Mouse (Mus musculus) megakaryocyte progenitor cell, adult 5-6 weeks (primary cell): ENCODE data around the gene Ryr3. TPM values are rescaled to one million over a fixed set of nuclear protein-coding genes. Genes with fewer than 3 reads are reported as not detected.

Experiments used
- ATAC-seq: replicated peaks from 2 replicates; pipeline ENCODE4 v1.8.0; 2016; ENCODE audit warnings: mild to moderate bottlenecking, moderate TSS enrichment, inconsistent platforms; ENCODE audit not compliant: poor library complexity
- total RNA-seq, 2 experiments: library from RNA; stranded (forward) in 1 of 2; stranded (reverse) in 1 of 2; fragments of 157-497, 149-512 nt in 1 of 2; fragments of 200-1000 nt in 1 of 2; gene quantifications; 2 replicates each; pipeline versions ENCODE4 v1.2.3 to v1.2.4; 2015 to 2017

Ryr3 gene
- total RNA-seq, 2 experiments from 2014 or later: not detected

DNA sequence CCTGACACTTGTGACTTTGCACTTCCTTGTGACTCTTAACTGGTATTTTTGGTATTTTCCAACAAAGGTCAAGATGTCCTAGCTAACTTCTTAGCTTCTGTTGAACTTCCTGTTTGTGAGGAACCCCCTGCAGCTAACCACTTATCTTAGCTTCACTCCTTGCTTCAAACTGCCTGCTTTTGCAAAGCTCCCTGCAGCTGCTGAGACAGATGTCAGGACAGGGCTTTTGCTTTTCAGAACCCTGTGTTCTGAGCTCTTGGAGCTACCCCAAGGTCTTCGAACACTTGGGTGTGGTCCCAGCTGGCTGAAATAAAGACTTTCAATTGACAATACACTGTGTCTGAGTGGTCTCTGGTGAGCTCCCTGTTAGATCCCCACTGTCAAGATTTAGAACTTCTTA lies 540.2 kb downstream of the Ryr3 start:
- peak; percentile 86 for ATAC-seq

DNA sequence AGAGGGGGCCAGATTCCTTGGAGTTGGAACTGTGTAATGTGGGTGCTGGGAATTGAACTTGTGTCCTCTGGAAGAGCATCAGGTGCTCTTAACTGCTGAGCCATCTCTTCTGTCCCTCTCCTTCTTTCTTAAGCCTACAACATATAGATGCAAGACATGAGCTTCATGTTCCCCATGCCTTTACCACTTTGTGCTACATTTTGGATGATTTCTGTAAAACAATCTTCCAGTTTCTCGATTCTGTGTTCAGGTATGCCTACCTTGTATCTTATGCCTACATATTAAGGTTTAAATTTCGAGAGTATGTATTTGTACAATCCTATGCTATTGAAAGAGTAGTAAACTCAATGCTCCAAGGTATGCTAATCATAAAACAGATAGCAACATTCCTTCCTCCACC lies 540.7 kb downstream of the Ryr3 start:
- no peak for ATAC-seq

DNA sequence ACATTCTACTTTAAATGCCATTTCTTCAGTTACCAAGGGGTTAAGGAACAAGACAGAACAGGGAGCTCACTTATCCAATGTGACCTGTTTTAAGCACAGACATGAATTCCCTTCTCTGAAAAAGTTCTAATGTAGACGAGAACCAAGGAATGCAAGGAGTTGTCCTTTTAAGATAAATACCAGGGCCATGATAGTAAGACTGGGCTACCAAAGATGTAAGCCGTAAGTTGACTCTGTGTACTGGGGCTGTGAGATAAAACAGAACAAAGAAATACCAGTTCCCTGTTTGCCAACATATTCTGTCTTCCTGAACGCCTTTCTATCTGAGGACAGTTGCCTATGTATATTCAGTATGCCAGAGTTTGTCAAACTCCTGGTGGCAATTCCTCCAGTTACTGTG lies 547.4 kb downstream of the Ryr3 start:
- no peak for ATAC-seq

DNA sequence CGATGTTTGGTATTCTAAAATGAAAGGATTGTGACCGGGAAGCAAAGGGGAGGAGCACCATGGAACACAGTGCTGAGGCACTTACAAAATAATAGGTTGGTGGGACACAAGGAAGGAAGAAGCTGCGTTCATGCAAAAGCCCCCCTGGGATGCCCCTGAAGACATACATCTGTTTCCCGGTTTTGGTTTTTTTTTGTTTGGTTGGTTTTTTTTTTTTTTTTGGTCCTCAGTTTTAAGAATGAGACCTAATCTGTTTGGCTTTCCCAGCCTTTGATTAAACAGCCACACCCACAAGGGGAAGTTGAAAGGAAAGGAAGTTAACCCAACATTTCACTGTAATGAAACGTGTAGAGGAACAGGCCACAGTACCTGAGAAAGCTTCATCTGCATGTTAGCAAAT lies 560.8 kb downstream of the Ryr3 start:
- no peak for ATAC-seq

DNA sequence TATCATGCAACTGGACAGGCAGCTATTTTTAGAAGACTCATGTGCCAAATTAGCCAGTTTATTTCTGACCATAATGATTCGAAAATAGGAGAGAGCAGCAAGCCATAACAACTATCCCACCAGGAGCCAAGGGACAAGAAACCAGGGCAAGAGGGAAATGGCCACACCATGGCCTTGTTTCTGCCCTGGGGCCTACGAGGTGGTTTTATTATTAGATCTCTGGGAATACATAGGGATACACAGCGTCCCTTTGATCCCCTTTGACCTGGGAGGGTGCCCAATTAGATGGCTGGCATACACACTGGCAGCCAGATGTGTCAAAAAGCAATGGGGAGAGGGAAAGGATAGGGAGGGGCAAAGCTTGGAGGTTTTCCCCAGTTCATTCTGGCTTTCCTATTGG lies 563.1 kb downstream of the Ryr3 start:
- no peak for ATAC-seq

DNA sequence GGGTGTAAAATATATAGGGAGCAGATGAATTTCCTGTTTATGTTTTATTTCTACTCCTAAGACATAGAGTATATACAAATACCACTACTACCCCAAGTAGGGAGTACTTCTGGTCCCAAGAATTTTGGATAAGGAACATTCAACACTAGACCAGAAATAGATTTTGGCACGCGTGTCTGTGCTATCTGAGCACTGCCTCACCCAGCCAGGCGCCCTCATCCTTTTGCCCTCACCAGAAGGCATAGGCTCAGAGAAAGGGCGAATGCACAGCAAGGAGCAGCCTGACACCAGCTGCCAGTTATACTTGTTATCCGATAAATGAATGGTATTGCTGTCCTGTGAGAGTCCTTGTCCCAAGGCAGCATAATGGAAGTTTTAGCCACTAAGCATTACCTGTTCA lies 579.7 kb downstream of the Ryr3 start:
- ATAC-seq: no peak

DNA sequence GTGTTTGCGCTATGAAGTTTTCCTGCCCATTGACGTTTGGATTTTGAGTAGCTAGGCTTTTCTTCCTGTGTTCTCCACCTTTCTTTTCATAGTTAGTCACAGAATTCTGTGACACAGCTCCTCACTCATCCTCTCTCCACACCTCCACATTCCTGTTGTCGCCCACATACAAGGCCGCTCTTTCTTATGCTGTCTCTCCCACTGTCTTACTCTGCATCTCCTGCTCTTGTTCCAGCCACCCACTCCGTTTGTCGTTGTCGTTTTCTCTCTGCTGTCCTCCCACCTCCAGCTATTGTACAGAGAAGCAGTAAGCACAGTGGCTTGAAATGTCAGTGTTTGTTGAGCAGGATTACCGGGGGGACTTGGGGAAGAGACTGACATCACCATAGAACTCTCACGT lies 584.4 kb downstream of the Ryr3 start:
- ATAC-seq: no peak

DNA sequence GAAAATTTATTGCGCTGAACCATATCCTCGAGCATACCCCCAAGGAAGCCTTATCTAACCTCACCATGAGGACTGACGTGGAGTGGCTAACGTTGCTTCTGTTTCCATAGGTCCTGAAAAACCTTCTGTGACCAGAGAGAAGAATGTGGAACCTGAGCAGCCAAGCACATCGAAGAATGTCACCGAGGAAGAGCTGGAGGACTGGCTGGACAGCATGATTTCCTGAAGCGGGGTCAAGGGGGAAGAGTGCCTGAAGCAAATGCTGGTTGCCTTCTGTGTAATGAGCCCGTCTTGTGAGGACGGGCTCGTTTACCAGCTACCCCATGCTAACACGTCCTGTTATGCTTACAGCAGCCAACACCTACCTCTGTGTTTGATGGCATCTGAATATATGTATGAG lies 586.2 kb downstream of the Ryr3 start:
- no peak for ATAC-seq

DNA sequence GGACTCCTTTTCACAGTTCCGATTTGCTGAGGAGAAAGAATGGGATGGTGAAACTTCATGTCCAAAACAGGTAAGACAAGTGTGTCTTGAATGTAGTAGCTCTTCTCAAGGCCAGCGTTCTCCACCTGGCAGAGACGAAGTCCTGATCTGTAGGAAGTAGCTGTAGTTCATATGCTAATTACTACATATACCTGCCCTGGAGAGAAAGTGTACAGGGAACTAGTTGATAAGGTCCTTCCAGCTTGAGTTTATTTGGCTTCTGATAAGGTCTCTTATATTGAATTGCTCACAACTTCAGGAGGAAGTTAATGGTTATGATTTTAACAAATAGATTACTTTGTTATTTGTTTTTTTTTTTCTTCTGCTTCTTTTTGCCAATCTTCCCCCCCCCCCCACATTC lies 591.7 kb downstream of the Ryr3 start:
- ATAC-seq: no peak

DNA sequence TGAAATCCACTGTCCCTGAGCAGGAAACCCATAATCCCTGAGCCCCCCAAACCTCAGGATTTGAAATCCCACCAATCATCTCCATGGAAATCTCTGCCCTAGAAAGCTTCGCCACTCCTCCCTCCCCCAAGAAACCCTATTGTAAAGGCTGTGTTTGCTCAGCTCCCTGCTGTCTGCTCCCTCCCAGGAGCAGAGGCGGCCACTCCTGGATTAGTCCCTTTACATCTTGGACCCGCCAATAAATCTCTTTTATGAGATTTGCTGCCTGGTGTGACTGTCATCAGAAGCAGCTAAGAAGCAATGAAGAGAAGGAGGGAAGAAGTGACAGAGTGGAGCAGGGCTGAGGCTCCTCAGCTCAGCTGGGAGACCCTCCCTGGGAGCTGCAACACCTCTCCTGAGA lies 599.7 kb downstream of the Ryr3 start:
- no peak for ATAC-seq

DNA sequence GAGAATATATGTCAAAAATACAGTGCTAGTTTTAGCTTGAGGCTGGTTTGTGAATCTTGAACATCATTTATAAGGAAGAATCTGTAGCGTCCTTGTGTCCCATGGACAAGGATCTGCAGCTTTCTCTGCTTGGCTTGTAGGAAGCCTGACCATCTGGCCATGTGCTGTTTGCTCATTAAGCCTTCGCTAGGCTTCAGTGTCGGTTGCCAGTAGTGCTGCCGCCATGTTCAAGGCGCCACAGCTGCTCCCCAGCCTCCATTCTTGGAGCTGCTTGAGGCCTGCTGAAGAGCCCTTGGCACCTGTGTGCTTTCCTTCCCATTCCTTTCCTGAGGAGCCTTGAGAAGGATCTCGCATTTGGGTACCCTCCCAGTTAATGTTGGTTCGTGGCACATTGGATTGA lies 602.5 kb downstream of the Ryr3 start:
- no peak for ATAC-seq

DNA sequence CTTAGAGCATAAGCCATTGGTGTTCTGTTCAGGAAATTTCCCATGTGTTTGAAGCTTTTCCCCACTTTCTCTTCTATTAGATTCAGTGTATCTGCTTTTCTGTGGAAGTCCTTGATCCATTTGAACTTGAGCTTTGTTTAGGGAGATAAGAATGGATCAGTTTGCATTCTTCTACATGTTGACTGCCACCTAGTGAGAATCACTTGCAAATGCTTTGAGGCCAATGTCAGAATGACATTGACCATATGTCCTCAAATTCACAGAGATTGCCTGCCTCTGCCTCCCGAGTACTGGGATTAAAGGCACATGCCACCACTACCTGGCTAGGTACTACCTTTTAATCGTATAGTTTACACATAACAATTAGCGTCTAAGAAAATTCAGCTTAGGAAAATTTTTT lies 604.3 kb downstream of the Ryr3 start:
- ATAC-seq: peak; percentile 58; the same call in 1 of the 2 replicates

DNA sequence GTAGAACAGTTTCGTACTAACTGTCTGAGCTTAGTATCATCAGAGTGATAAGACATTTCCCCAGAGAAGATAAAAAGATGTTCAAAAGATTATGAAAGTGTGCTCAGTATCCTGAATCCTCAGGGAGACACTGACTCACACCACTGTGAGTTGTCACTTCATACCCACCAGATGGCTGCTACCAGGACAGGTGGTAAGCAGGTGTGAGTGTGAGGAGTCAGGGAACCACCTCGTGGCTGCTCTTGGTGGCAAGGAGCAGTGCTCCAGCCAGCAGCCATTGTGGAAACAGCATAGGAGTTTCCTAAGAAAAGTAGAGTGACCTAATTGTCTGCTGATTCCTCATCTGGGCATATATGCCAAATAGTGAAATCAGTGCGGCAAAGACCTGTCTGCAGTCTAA lies 610.4 kb downstream of the Ryr3 start:
- no peak for ATAC-seq

DNA sequence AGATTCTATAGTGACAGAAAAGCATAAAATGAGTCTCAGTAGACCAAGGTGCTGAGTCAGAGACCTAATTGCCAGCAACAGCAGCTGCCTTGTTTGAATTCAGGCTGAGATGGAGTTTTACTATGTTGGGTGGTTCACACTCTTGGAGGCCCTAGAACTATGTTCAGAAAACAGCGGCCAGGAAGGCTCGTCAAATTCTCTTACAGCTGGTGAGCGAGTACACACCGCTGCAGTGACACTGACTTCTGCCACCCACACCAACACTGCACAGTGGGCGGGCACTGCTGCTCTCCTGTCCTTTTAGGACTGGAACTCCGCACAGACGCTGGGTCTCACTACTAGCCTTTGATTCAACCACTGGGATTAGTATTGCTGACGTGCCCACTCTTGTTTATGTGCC lies 614.4 kb downstream of the Ryr3 start:
- no peak for ATAC-seq

DNA sequence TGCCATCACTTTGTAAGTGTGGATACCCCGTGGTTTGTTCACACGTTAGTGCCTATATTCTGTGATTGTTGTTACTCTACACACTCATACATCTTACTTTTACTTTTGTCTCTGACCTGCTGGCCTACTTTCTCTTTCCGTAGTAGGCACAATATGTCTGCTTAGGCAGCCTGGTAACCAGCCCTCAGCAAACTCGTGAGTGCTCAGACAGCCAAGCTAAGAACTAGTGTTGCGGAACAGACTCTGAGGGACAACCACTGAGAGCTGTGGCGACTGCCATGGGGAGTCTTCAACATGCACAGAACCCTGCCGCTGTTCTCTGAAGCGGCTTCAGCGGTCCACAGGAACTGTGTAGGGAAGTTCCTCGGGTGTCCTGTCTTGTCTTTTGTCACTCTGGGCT lies 616.7 kb downstream of the Ryr3 start:
- ATAC-seq: 0 out of 2 replicates have a peak, but pooled peaks have one; percentile 4

DNA sequence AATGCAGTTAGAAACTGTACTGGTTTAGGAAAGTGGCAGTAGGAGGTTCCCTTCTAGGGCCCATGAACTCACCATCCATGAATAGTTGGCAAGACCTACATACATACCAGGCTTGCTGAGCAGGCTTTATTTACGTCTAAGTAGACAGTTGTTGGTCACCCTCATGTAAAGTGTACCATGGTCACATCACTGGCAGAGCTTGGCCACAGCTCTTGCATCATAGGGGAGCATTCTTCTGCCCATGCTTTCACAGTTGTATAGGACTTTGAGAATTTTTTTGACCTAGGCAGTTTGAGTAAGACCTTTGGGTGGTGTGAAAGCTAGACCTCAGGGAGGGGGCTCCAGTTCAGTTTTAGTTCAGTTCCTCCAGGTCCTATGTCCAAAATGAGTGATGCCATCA lies 619.8 kb downstream of the Ryr3 start:
- ATAC-seq: peak; percentile 27; the same call in 1 of the 2 replicates

DNA sequence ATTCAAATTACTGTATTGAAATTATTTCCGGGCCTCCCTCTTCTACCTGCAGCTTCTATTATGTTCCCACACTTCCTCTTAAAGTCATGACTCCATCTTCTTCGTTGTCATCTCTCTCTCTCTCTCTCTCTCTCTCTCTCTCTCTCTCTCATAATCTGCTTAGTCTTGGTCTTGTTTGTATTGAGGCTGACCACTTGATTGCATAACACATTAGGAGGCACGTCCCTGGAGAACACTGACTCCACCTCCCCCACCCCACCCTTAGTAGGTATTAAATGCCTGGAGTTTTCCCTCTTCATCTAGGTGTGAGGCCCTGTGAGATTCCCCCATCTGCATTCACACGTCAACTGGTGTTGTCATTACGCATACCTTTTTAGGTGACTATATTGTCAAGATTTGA lies 620.5 kb downstream of the Ryr3 start:
- peak; percentile 62 for ATAC-seq

DNA sequence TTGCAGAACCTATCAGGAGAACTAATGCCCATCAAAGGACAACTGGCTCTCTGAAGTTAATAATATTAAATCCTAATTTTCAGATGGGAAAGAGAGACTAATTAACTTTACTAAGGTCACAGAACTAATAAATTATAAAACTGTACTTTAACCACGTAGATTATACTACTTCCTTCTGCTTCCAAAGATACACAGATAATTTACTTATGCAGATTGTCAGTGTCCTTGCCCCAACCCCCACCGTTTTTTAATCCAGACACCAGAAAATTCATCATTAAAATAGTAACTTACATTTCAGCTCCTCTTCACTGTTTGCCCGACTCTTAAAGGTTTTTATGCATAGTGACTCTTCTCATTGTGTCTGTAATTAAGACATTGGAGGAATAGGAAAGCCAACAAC lies 621.1 kb downstream of the Ryr3 start:
- no peak for ATAC-seq

DNA sequence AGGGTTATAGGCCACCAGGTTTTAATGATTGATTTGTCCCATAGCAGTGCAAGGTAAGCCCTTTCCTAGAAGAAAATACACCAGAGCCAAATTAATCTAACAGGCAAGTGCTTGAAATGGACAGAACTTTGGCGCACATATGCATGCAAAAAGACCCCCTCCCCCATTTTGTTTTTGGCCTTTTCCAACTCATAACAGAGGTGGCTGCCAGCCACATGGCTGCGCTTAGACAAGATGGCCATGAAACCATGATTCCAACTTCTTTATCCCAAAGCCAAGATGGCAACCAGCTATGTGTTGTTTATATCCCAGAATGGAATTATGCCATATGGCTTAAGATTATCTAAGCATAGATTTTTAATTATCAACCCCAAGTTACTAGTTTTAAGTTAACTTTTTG lies 623.1 kb downstream of the Ryr3 start:
- no peak for ATAC-seq

DNA sequence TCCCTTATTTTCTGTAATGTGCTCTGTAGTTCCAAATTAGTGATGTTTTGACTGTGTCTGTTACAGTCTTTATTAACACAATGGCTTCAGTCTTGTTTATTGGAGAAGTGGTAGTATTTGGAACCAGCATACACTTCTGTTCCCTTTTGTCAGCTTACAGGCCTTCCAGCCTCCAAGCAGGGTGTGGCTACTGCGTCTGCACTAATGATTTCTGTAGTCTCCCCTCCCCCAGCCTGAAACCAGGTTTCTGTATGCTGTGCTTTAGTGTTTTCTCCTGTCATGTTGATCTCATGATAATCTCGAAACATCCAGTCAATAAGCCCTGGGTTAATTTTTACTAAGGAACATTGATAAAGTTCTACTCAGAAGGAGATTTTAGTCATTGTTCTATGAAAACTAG lies 623.6 kb downstream of the Ryr3 start:
- no peak for ATAC-seq

DNA sequence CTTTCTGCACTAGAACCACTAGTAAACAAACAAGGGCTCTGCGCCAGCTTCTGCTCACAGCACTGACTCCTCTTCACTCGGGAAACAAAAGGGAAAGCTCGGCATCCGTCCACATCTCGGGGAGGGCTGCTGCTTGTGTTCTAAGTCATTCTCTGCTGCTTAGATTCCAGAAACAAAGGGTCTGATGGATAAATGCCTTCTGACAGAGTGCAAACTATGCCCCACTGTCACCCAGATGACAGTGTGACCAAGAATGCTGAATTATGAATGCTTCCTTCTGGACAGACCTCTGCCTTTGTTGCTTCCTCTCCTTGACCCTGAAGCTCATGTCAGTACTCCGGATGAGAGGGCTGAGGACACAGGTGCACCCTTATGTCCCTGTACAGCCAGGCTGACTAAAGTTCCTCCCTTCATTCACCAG lies 625.4 kb downstream of the Ryr3 start:
- no peak for ATAC-seq

DNA sequence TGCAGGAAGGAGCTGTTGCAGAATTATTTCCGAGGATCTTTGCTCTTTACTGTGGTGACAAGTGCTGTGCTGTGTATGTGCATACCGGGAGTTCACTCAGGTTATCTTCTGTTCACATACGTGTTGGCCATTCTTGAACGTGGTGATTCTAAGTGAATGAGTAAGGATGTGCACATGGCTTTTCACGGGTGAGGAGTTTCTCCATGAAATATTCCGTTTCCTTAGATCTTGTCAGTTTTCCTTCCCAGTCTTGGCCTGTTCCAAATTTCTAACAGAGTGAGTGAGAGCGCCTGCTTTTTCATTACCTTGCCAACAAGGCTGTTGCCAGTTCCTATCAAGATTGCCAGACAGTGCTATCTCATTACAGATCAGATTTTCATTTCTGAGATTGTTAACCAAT lies 625.9 kb downstream of the Ryr3 start:
- no peak for ATAC-seq
